Mouse (Mus musculus): ENCODE data around the gene Fam171a1.

DNA sequence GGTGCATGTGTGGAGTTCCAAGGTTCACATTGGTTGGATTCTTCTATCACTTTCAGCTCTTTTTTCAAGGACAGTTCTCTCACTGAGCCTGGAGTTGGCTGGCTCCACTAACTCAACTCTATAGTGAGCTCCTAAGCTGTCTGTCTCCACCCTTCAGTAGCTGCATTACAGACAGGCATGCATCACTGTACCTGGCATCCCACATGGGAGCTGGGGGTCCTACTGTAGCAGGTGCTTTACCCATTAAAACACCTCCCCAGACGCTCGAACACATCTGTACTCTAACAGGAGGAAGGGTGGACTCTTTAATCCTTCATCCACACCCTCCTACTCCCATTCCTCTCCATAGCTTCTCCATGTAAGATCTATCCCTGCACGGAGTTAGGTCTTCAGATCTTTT lies 5.6 kb upstream of the Fam171a1 start:
- TF ChIP-seq CTCF (IDR thresholded peaks at IDR 0.05; ENCODE audit: control insufficient read depth, insufficient read depth, low read length) (no peak), POLR2A (IDR thresholded peaks at IDR 0.05; ENCODE audit: borderline replicate concordance, control insufficient read depth, low read depth, low read length) (no peak)

Data from bone marrow, adult 2 months (tissue).